Mouse (Mus musculus): ENCODE data around the gene Plekho2. TPM values are rescaled to one million over a fixed set of nuclear protein-coding genes. Genes with fewer than 3 reads are reported as not detected.

Plekho2 gene
- polyA plus RNA-seq, 1 experiment from 2014 or later = 18.6 TPM

DNA sequence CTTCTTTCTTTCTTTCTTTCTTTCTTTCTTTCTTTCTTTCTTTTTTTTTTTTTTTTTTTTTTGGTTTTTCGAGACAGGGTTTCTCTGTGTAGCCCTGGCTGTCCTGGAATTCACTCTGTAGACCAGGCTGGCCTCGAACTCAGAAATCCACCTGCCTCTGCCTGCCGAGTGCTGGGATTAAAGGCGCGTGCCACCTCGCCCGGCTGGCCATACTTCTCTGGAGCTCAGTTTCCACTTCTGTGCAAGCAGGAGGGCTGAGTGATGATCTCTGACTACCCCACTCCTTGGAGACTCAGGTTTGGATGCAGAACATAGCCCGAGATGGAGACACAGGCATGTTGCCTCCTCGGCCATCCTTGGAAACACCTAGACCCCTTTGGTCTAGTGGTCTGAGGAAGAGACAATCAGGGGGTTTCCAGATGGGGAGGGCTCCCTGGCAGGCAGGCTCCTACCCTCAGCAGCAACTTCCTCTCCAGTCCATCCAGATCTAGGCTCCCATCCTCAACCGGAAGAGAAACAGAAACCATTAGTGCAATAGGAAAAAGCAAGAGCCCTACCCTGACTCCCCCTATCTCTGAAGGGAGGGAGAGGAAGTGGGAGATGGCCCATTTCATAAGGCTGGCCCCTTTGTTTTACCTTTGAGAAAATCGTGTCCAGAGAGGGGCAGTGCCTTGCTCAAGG, 43.9 kb downstream of the Plekho2 start:
- Histone ChIP-seq H3K4me1 (no peaks in the 10 kb centered on the region), H3K9me3 (no peaks in the 10 kb centered on the region), H3K4me3 (no peak overlapping the region), H3K36me3 (no peaks in the 10 kb centered on the region), H3K4me2 (no peak overlapping the region), H3K27me3 (no peaks in the 10 kb centered on the region), H3K9ac (no peak overlapping the region), H3K27ac (no peak overlapping the region)
- whole genome bisulfite sequencing = 84% methylated on average over 11 of the region's 11 CpGs
- no peak for ATAC-seq (ENCODE audit: insufficient number of reproducible peaks, low FRiP score, low TSS enrichment, low read depth)

DNA sequence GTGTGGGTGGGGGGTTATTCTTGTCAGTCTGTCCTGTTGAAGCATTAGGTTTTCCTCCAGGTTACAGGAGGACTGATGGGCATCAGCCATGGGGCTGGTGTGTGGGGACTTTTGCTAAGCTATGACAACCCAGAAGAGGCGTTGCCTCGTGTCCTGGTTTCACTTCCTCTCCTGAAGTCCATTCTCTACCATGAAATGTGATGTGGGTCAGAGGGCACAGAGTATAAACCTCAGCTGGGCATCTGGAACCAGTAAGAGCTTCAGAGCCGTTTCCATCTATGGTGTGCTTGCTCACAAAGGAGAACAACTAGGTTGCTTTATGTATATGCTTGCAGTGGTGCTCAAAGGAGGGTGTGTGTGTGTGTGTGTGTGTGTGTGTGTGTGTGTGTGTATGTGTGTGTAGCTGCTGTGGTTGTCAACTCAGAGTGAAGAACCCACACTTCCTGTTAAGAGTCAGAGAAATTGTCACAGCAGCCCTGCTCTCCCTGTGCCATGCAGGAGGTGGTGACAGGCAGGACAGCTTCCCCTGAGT, 44.6 kb downstream of the Plekho2 start:
- Histone ChIP-seq H3K9ac (no peak overlapping the region), H3K36me3 (no peaks in the 10 kb centered on the region), H3K4me3 (no peak overlapping the region), H3K27me3 (no peaks in the 10 kb centered on the region), H3K27ac (no peak overlapping the region), H3K4me1 (no peaks in the 10 kb centered on the region), H3K9me3 (no peaks in the 10 kb centered on the region), H3K4me2 (no peak overlapping the region)
- ATAC-seq (ENCODE audit: insufficient number of reproducible peaks, low FRiP score, low TSS enrichment, low read depth) = no peak
- 49% methylated on average over 3 of the region's 3 CpGs for WGBS

- ATAC-seq (ENCODE audit: insufficient number of reproducible peaks, low FRiP score, low TSS enrichment, low read depth) = no peak
- 87% methylated on average over 3 of the region's 3 CpGs for WGBS
Measured at GRCm38 (mm10) chr9:65534111-65534510, 45.7 kb downstream of the Plekho2 start.

DNA sequence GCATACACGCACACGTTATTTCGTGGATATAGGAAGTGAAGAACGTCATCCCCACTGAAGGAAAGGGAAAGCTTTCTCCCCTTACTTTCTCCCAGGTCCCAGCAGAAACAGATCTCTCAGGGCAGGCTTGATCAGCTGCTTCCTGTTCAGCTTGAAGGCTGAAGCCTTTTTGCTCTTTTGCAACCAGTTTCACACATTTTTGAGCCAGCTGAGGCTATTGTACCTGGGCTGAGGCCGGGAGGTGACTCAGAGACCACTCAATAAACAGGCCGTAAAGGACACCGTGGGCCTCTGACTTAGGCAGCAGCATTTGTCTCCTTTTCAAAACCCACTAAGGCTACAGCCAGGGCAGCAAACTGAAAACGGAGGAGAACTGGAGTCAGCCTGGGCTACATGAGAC, 46.9 kb downstream of the Plekho2 start:
- H3K4me2 ChIP-seq = no peak overlapping the region
- no peak overlapping the region for H3K27ac ChIP-seq
- 60% methylated on average over 8 of the region's 8 CpGs for WGBS
- no peak overlapping the region for H3K9ac ChIP-seq
- ATAC-seq (ENCODE audit: insufficient number of reproducible peaks, low FRiP score, low TSS enrichment, low read depth) = no peak
- no peaks in the 10 kb centered on the region for H3K9me3 ChIP-seq
- H3K4me1 ChIP-seq = no peaks in the 10 kb centered on the region
- no peaks in the 10 kb centered on the region for H3K27me3 ChIP-seq
- no peak overlapping the region for H3K4me3 ChIP-seq
- no peaks in the 10 kb centered on the region for H3K36me3 ChIP-seq

More at GRCm38 (mm10) chr9:65534111-65534510, 45.7 kb downstream of the Plekho2 start:
- no peaks in the 10 kb centered on the region for H3K36me3 ChIP-seq
- no peak overlapping the region for H3K4me2 ChIP-seq
- no peaks in the 10 kb centered on the region for H3K9me3 ChIP-seq
- H3K27ac ChIP-seq = no peak overlapping the region
- no peak overlapping the region for H3K4me3 ChIP-seq
- H3K27me3 ChIP-seq = no peaks in the 10 kb centered on the region
- no peak overlapping the region for H3K9ac ChIP-seq
- H3K4me1 ChIP-seq = no peaks in the 10 kb centered on the region

DNA sequence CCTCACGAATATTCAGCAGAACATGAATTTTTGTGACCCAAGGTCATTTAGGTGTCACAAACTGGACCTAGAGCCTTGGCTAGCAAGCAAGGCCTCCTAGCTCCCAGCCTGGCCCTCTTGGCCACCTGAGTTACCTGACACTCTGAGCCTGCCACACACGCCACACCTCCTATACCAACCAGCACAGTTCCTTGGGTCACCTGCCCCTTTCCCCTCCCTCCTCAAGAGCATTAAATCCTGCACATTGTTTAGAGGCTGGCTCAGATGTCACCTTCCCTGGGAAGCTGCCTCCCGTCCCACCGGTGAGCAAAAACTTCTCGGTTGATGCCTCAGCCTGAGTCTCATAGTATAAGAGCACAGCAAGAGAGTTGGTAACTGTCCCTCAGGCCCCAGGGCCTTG, 48.6 kb downstream of the Plekho2 start:
- Histone ChIP-seq H3K27me3 (no peaks in the 10 kb centered on the region), H3K4me2 (no peak overlapping the region), H3K9me3 (no peaks in the 10 kb centered on the region), H3K36me3 (no peaks in the 10 kb centered on the region), H3K4me3 (no peak overlapping the region), H3K9ac (no peak overlapping the region), H3K4me1 (no peaks in the 10 kb centered on the region), H3K27ac (no peak overlapping the region)
- 77% methylated on average over 5 of the region's 5 CpGs for WGBS
- no peak for ATAC-seq (ENCODE audit: insufficient number of reproducible peaks, low FRiP score, low TSS enrichment, low read depth)

DNA sequence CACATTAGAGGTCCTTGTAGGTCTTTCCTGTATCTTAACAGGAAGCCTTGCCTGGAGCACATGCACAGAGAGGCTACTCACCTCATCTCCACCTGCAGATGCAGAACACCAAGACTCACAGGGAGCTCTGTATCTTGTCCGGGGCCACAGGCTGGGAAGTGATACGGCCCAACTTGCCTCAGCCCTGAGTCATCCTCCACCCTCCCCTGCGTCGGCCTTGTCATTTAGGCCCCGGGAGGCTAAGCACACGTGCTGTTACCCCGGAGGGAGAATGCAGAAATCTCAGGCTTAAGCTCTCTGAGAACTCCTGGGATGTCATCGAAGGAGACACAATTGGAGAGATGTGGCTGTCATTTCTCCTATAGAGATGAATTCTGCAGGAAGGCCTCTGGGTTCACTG, 50.2 kb downstream of the Plekho2 start:
- Histone ChIP-seq H3K27me3 (no peaks in the 10 kb centered on the region), H3K4me2 (no peak overlapping the region), H3K4me1 (no peaks in the 10 kb centered on the region), H3K4me3 (no peak overlapping the region), H3K36me3 (no peaks in the 10 kb centered on the region), H3K27ac (no peak overlapping the region), H3K9me3 (no peaks in the 10 kb centered on the region), H3K9ac (no peak overlapping the region)
- 64% methylated on average over 8 of the region's 8 CpGs for WGBS
- no peak for ATAC-seq (ENCODE audit: insufficient number of reproducible peaks, low FRiP score, low TSS enrichment, low read depth)

DNA sequence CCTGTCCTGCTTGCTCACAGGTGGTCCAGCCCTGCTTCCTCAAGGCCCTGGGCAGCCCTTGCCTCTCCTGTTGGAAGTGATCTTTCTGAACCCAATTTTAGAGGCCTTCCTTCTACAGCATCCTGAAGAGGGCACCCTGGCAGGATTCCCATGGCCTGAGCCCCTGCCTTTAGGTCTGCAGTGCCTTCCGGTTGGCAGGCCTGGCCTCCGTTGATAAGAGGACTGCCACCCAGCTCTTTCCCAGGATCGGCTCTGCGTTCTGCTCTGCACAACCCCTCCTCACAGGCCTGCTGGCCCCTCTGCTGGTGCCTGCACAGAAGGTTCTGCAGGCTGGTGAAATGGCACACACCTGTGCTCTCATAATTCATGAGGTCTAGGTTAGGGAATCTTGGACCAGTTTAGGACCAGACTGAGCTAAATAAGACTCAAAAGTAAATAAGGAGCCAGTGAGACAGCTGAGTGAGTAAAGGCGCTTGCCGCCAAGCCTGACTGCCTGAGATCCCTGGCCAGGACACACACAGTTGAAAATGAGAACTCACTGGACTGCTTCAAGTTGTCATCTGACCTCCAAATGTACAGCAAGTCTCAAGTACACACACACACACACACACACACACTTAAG, 51.3 kb downstream of the Plekho2 start:
- Histone ChIP-seq H3K4me3 (no peak overlapping the region), H3K36me3 (no peaks in the 10 kb centered on the region), H3K27ac (no peak overlapping the region), H3K4me1 (peaks cover 4% of the 10 kb centered on the region), H3K9ac (no peak overlapping the region), H3K9me3 (no peaks in the 10 kb centered on the region), H3K27me3 (no peaks in the 10 kb centered on the region), H3K4me2 (no peak overlapping the region)
- WGBS = 74% methylated on average over 6 of the region's 6 CpGs
- no peak for ATAC-seq (ENCODE audit: insufficient number of reproducible peaks, low FRiP score, low TSS enrichment, low read depth)

DNA sequence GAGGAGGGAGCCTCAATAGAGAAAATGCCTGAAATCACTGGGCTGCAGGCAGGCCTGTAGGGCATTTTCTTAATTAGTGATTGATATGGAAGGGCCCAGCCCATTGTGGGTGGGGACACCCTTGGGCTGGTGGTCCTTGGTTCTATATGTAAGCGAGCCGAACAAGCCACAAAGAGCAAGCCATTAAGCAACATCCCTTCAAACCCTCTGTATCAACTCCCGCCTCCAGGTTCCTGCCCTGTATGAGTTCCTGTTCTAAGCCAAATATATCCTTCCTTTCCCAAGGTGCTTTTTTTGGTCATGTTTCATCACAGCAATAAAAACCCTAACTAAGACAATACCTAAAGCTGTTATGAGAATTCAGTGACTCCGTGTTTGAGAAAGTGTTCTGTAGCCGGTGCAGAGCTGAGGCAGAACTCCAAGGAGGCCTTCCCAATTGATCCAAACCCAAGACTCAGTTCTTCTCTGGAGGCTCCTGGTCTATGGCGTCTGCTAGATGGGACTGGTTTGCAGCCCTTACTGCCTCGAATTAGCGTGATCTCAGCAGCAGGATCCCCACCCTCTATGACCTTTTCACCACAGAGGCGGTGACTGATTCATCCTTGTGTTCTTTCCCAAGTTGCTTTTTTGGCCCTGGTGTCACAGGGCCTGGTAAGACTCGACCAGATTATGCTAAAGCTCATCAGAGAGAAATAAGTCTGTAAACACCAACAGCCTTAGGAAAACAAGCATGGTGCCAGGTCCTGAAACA, 54.2 kb downstream of the Plekho2 start:
- H3K36me3 ChIP-seq = no peaks in the 10 kb centered on the region
- H3K4me2 ChIP-seq = no peak overlapping the region
- no peak overlapping the region for H3K4me3 ChIP-seq
- H3K27me3 ChIP-seq = no peaks in the 10 kb centered on the region
- no peaks in the 10 kb centered on the region for H3K9me3 ChIP-seq
- no peak for ATAC-seq (ENCODE audit: insufficient number of reproducible peaks, low FRiP score, low TSS enrichment, low read depth)
- H3K9ac ChIP-seq = no peak overlapping the region
- H3K4me1 ChIP-seq = peaks cover 13% of the 10 kb centered on the region
- 79% methylated on average over 10 of the region's 10 CpGs for WGBS
- no peak overlapping the region for H3K27ac ChIP-seq

DNA sequence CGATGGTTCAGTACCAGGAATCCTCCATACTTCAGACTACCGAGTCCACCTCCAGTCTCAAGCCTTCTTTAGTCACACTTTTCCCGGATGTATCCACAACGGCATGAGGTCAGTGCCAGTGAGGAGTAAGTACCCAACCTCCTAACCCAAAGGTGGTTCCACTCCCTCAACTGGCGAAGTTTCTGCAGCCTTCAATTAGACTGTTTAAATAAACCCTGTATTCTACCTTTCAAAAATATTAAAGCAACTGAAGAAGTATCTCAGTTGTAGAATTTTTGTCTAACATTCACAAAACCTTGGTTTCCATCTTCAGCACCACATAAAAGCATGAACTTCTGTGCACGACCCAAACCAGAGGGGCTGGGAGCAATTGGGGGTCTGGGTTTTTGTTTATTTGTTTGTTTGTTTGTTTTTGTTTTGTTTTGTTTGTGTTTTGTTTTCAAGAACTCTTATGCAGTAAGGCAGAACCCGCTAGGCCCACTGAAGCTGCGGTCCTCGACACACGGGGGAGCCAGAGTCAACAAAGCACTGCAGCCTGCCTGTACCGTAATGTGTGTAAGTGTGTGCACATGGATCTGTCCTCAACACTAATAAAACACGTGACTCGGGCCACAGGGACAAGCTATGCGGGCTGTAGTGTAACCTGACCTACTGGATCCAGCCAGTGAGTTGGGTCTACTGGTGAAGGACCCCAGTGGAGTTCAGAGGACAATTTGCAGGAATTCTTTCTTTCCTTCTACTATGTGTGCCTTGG, 56.1 kb downstream of the Plekho2 start:
- Histone ChIP-seq H3K4me2 (no peak overlapping the region), H3K4me3 (no peak overlapping the region), H3K9me3 (no peaks in the 10 kb centered on the region), H3K4me1 (peaks cover 22% of the 10 kb centered on the region), H3K9ac (no peak overlapping the region), H3K27me3 (no peaks in the 10 kb centered on the region), H3K36me3 (no peaks in the 10 kb centered on the region), H3K27ac (no peak overlapping the region)
- ATAC-seq (ENCODE audit: insufficient number of reproducible peaks, low FRiP score, low TSS enrichment, low read depth) = no peak
- 23% methylated on average over 14 of the region's 14 CpGs for WGBS

- Histone ChIP-seq H3K9me3 (no peaks in the 10 kb centered on the region), H3K9ac (no peak overlapping the region), H3K4me1 (peaks cover 22% of the 10 kb centered on the region), H3K27me3 (no peaks in the 10 kb centered on the region), H3K4me2 (peak overlapping the region; percentile 57), H3K36me3 (no peaks in the 10 kb centered on the region), H3K27ac (no peak overlapping the region), H3K4me3 (peak overlapping the region; percentile 26)
- 11% methylated on average over 11 of the region's 11 CpGs for WGBS
- ATAC-seq (ENCODE audit: insufficient number of reproducible peaks, low FRiP score, low TSS enrichment, low read depth) = no peak
Measured at GRCm38 (mm10) chr9:65520505-65520876, 59.3 kb downstream of the Plekho2 start.

DNA sequence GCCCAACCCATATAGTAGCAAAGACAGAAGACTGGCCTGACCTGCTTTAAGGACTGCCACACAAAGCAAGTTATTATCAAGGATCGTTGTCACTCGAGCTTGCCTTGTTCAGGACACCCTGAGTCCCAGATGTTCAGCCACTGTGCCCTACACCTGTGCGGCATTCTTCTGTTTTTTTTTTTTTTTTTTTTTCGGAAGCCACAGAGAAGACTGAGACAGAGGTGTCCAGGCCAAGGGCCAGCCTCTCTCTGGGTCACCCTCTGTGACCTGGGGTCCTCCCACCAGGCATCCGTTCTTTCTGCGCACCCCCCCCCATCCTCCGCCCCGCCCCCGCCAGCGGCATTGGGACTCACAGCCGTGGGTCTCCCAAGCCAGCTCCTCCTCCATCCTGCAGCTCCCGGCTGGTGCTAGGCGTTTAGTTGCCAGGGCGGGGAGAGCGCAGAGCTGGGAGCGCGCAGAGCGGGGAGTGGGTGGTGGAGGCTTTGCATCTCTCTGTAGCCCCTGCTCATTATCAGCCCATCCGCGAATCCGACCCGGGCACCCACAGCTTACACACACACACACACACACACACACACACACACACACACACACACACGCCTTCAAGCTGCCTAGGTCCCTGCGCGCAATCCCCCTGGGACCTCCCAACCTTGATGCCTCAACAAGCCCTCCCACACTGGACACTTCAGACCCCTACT, 59.9 kb downstream of the Plekho2 start, which contains the start of gene Ankdd1a:
Gene Ankdd1a, minus strand, starts transcription at position 387 of the 698 bp plus-strand sequence.
- Histone ChIP-seq H3K27me3 (no peaks in the 10 kb centered on the region), H3K27ac (no peak within 1 kb of the TSS), H3K4me3 (peak within 1 kb of the TSS; percentile 26), H3K4me2 (peak within 1 kb of the TSS; percentile 57), H3K36me3 (no peaks in the 10 kb centered on the region), H3K9ac (no peak within 1 kb of the TSS), H3K4me1 (peaks cover 22% of the 10 kb centered on the region), H3K9me3 (no peaks in the 10 kb centered on the region)
- peak; percentile 54; the same call in 1 of the 2 replicates for ATAC-seq (ENCODE audit: insufficient number of reproducible peaks, low FRiP score, low TSS enrichment, low read depth)
- 7% methylated on average over 25 of the region's 25 CpGs for WGBS
